In genomic region chr11:117598610-117599009, GRCm38 (mm10) we compare ENCODE assay signal across 8 mouse cellular contexts. TPM values are rescaled to one million over a fixed set of nuclear protein-coding genes. Genes with fewer than 3 reads are reported as not detected.
DNase-seq lines count a peak whose midpoint lies in the region; ATAC-seq and TF ChIP-seq lines count a peak whose summit lies in the region.

No protein-coding gene starts in this region.

- 4% methylated on average over 9 of the region's 9 CpGs for WGBS in heart, embryonic 15.5 days
- WGBS in liver, embryonic 15.5 days (ENCODE audit: insufficient replicate concordance) = 4% methylated on average over 9 of the region's 9 CpGs
- 4% methylated on average over 9 of the region's 9 CpGs for WGBS in small intestine, adult 2 months

- peak overlapping the region; percentile 95 for H3K27ac ChIP-seq in left cerebral cortex, adult 2 months
- H3K27ac ChIP-seq in heart, embryonic 15.5 days = no peak overlapping the region
- H3K27ac ChIP-seq in liver, embryonic 15.5 days (replicated peaks) = no peak overlapping the region
- no peak overlapping the region for H3K27ac ChIP-seq in small intestine, adult 2 months (ENCODE audit: insufficient read depth, low read depth, low read length)

- no peaks in the 10 kb centered on the region for H3K9me3 ChIP-seq in heart, embryonic 15.5 days (replicated peaks)
- no peaks in the 10 kb centered on the region for H3K9me3 ChIP-seq in liver, embryonic 15.5 days (replicated peaks)

- no peak for TF ChIP-seq POLR2A in small intestine, adult 2 months (IDR thresholded peaks at IDR 0.05; ENCODE audit: low read depth, low read length)

- peak overlapping the region; percentile 38 for H3K9ac ChIP-seq in heart, embryonic 15.5 days
- H3K9ac ChIP-seq in liver, embryonic 15.5 days = no peak overlapping the region; the same call in 1 of the 2 replicates

- no peak for DNase-seq in left cerebral cortex, adult 2 months (ENCODE audit: extremely low spot score in 1 of 2, low spot score in 2 of 2)
- no peak for DNase-seq in left cerebral cortex, adult 8-10 months (ENCODE audit: low spot score in 2 of 2)
- DNase-seq in brain, adult 2 months (ENCODE audit: low read depth, low spot score) = peak; percentile 70
- DNase-seq in urinary bladder, postnatal 10 days (ENCODE audit: low spot score) = no peak
- no peak for DNase-seq in right cerebral cortex, adult 18-20 months

- no peaks in the 10 kb centered on the region for H3K36me3 ChIP-seq in heart, embryonic 15.5 days
- no peaks in the 10 kb centered on the region for H3K36me3 ChIP-seq in liver, embryonic 15.5 days (replicated peaks)
- no peaks in the 10 kb centered on the region for H3K36me3 ChIP-seq in small intestine, adult 2 months (ENCODE audit: control insufficient read depth, insufficient read depth, low read length)

- intact Hi-C loops in left cerebral cortex, adult 2 months (cut with DNase I) = loop anchor here (2.0 kb wide), 1 partner anchor 56 kb away; the partner anchor contains the start of gene Tnrc6c

- peaks cover 20% of the 10 kb centered on the region for H3K4me1 ChIP-seq in heart, embryonic 15.5 days (replicated peaks)
- H3K4me1 ChIP-seq in liver, embryonic 15.5 days (replicated peaks) = peaks cover 10% of the 10 kb centered on the region
- H3K4me1 ChIP-seq in small intestine, adult 2 months (ENCODE audit: control insufficient read depth, insufficient read depth, insufficient read length, low read length) = peaks cover 3% of the 10 kb centered on the region; the same call in 1 of the 2 replicates

- ATAC-seq in heart, embryonic 15.5 days (replicated peaks; ENCODE audit: insufficient number of reproducible peaks, insufficient read depth, low FRiP score, low read depth) = no peak
- ATAC-seq in liver, embryonic 15.5 days (ENCODE audit: insufficient read depth) = no peak

- peak overlapping the region; percentile 52 for H3K4me3 ChIP-seq in left cerebral cortex, adult 2 months
- H3K4me3 ChIP-seq in heart, embryonic 15.5 days = peak overlapping the region; percentile 49
- peak overlapping the region; percentile 41 for H3K4me3 ChIP-seq in liver, embryonic 15.5 days (replicated peaks)
- peak overlapping the region; percentile 68 for H3K4me3 ChIP-seq in small intestine, adult 2 months (ENCODE audit: low read depth, low read length)

- H3K4me2 ChIP-seq in heart, embryonic 15.5 days = peak overlapping the region; percentile 72
- H3K4me2 ChIP-seq in liver, embryonic 15.5 days = peak overlapping the region; percentile 55

- H3K27me3 ChIP-seq in heart, embryonic 15.5 days = peaks cover 40% of the 10 kb centered on the region
- H3K27me3 ChIP-seq in liver, embryonic 15.5 days = peaks cover 82% of the 10 kb centered on the region
- no peaks in the 10 kb centered on the region; the same call in 1 of the 2 replicates for H3K27me3 ChIP-seq in small intestine, adult 2 months (ENCODE audit: control insufficient read depth, insufficient read depth, low read length)

- no peak for TF ChIP-seq CTCF in left cerebral cortex, adult 2 months (IDR thresholded peaks at IDR 0.05)
- no peak for TF ChIP-seq CTCF in small intestine, adult 2 months (IDR thresholded peaks at IDR 0.05; ENCODE audit: extremely low read depth, insufficient read length, insufficient replicate concordance, low read depth, low read length)

RNA-seq across cellular contexts. Expression of gene Tnrc6c, which starts 55.5 kb away (rescaled TPM):
- 10 to 100 TPM; 58.5 to 62.9 TPM for total RNA-seq in left cerebral cortex, adult 2 months (2021)
- 10 to 100 TPM; 54.0 to 61.3 (median 57.8) TPM for total RNA-seq in left cerebral cortex, adult 8-10 months (2022)
- 6.6 and 7.3 TPM in 2 replicates for polyA plus RNA-seq in heart, embryonic 15.5 days (2015; fragmentation: Nextera tagmentation; extraction: Ambion mirVana)
- 2.4 and 3.0 TPM in 2 replicates for polyA plus RNA-seq in liver, embryonic 15.5 days (2015; fragmentation: Nextera tagmentation; extraction: Ambion mirVana)
- polyA plus RNA-seq in small intestine, adult 2 months (2012; rRNA removed) = 5.9 and 14.6 TPM in 2 replicates
